Mouse (Mus musculus) cerebellum, adult 2 months (tissue): ENCODE measurements around the gene Dennd1a.

ENCODE experiments used
- CTCF ChIP-seq: fragments of 200-500 bp; IDR thresholded peaks from 2 replicates; pipeline ENCODE4 v1.5.1; 2011; ENCODE audit warnings: low read depth, mild to moderate bottlenecking, control low read depth, low read length, moderate library complexity, borderline replicate concordance; ENCODE audit not compliant: insufficient read depth
- POLR2A ChIP-seq: fragments of 200-500 bp; IDR thresholded peaks from 2 replicates; pipeline ENCODE4 v1.6.1; 2011; ENCODE audit warnings: low read length, control low read depth, borderline replicate concordance; ENCODE audit not compliant: insufficient read depth

DNA sequence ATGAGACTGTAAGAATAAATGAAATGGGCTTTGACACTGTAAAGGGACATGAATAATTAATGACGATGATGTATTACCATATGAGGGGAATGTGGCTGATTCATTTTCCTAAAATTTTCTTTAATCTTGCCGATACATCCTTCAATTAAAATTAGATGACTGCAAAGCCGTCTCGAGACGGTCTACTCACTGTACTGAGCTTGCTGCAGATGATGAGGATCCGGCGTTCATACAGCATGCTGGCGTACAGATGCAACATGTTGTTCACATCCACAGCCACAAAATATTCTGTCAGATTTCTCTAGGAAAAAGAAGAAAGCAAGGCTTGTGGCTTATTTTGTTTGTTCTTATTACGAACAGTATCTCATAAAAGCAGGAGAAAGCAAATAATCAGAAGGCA lies 266.0 kb downstream of the Dennd1a start:
- no peak for TF ChIP-seq POLR2A
- no peak for TF ChIP-seq CTCF
